Comparison of ENCODE assay signal across 27 mouse cellular contexts in genomic region chr2:11416122-11416521, GRCm38 (mm10).
DNase-seq lines count a peak whose midpoint lies in the region; ATAC-seq and TF ChIP-seq lines count a peak whose summit lies in the region.
"Had no signal": no experiment of that assay in that cellular context is flagged by ENCODE, and none has a peak within 500 bp of the region (broad histone marks: within the 10 kb centered on the region; RNA-seq: fewer than 3 reads in every experiment).

No protein-coding gene starts in this region.

- H3K27ac ChIP-seq in CH12.LX (ENCODE audit: insufficient read depth, low read depth): peak overlapping the region; percentile 39; the same call in 1 of the 2 replicates
- H3K27ac ChIP-seq in intestine, embryonic 15.5 days: no peak overlapping the region
- H3K27ac ChIP-seq in hindbrain, embryonic 16.5 days (ENCODE audit: low read depth, low read length): no peak overlapping the region
- H3K27ac ChIP-seq in midbrain, embryonic 14.5 days (replicated peaks; ENCODE audit: low read depth, low read length): no peak overlapping the region
- H3K27ac ChIP-seq: forebrain, embryonic 12.5 days; hindbrain, postnatal 0 days; limb, embryonic 10.5 days; limb, embryonic 15.5 days; liver, embryonic 13.5 days; midbrain, embryonic 12.5 days; neural tube, embryonic 13.5 days had no signal

- no peak overlapping the region for H3K4me3 ChIP-seq in CH12.LX (replicated peaks in 1 of 3; ENCODE audit: low read depth in 2 of 3, low read length in 2 of 3, poor library complexity in 1 of 3)
- no peak overlapping the region for H3K4me3 ChIP-seq in intestine, embryonic 15.5 days (replicated peaks)
- no peak overlapping the region for H3K4me3 ChIP-seq in hindbrain, embryonic 16.5 days (ENCODE audit: low read length)
- H3K4me3 ChIP-seq in midbrain, embryonic 14.5 days (replicated peaks; ENCODE audit: low read depth, low read length): no peak overlapping the region
- H3K4me3 ChIP-seq: erythroblast, embryonic 14.5 days; forebrain, embryonic 12.5 days; limb, embryonic 10.5 days; limb, embryonic 15.5 days; liver, embryonic 13.5 days; megakaryocyte, embryonic 14.5 days; midbrain, embryonic 12.5 days; neural tube, embryonic 13.5 days had no signal

- peak; percentile 86 for TF ChIP-seq EP300 in CH12.LX (IDR thresholded peaks at IDR 0.05; ENCODE audit: low read length)

- no peaks in the 10 kb centered on the region for H3K9me3 ChIP-seq in CH12.LX (replicated peaks; ENCODE audit: low read length)
- H3K9me3 ChIP-seq in intestine, embryonic 15.5 days: no peaks in the 10 kb centered on the region
- no peaks in the 10 kb centered on the region for H3K9me3 ChIP-seq in hindbrain, embryonic 16.5 days (ENCODE audit: control insufficient read depth, low read length)
- no peaks in the 10 kb centered on the region for H3K9me3 ChIP-seq in midbrain, embryonic 14.5 days (ENCODE audit: control insufficient read depth, low read length)
- H3K9me3 ChIP-seq: forebrain, embryonic 12.5 days; limb, embryonic 10.5 days; limb, embryonic 15.5 days; liver, embryonic 13.5 days; megakaryocyte, embryonic 14.5 days; midbrain, embryonic 12.5 days; neural tube, embryonic 13.5 days had no signal

- peak; percentile 8 for DNase-seq in heart, adult 11 months
- DNase-seq in heart, postnatal 36 days: no peak
- DNase-seq in CH12.LX (ENCODE audit: extremely low read depth): peak; percentile 78
- DNase-seq in testis, postnatal 14 days (ENCODE audit: low spot score): no peak
- no peak for DNase-seq in midbrain, embryonic 14.5 days
- DNase-seq in adrenal gland, postnatal 36 days: no peak
- DNase-seq: cerebellum, adult 11 months; cerebellum, postnatal 10 days; forebrain, postnatal 0 days; heart, postnatal 14 days; kidney, adult 2 months; kidney, postnatal 10 days; liver, embryonic 13.5 days; lung, adult 18-20 months; lung, postnatal 4 days; thymus, postnatal 14 days had no signal

- TF ChIP-seq POLR2A in CH12.LX (IDR thresholded peaks at IDR 0.05; ENCODE audit: low read depth, low read length): no peak

- in situ Hi-C loops in CH12.LX (cut with MboI; ENCODE audit: low pct_ligation_motif_present, low pct_unique_long_range_greater_than_20kb, low sequenced_read_pairs): no loop called here

- dilution Hi-C loops in CH12.LX (cut with MboI; ENCODE audit: extremely low pct_ligation_motif_present, extremely low pct_unique_long_range_greater_than_20kb, low sequenced_read_pairs): no loop called here

- ATAC-seq in intestine, embryonic 15.5 days: peak; percentile 69
- no peak for ATAC-seq in hindbrain, embryonic 16.5 days
- ATAC-seq in midbrain, embryonic 14.5 days (ENCODE audit: low FRiP score, low TSS enrichment): no peak
- ATAC-seq: forebrain, postnatal 0 days; hindbrain, postnatal 0 days; lung, postnatal 0 days had no signal

- WGBS in intestine, embryonic 15.5 days: 74% methylated on average over 11 of the region's 11 CpGs
- WGBS in hindbrain, embryonic 16.5 days: 93% methylated on average over 11 of the region's 11 CpGs
- 88% methylated on average over 11 of the region's 11 CpGs for WGBS in midbrain, embryonic 14.5 days

- no peak; the same call in none of the 2 replicates for TF ChIP-seq RAD21 in CH12.LX (IDR thresholded peaks at IDR 0.05; ENCODE audit: low read depth, low read length)

- no peak for TF ChIP-seq CTCF in CH12.LX (conservative IDR thresholded peaks at IDR 0.05 in 1 of 2, IDR thresholded peaks at IDR 0.05 in 1 of 2; ENCODE audit: low read depth in 2 of 2, low read length in 2 of 2)

- H3K4me1 ChIP-seq in CH12.LX (ENCODE audit: control insufficient read depth in 1 of 2, insufficient read depth in 2 of 2): peaks cover 9 to 26% of the 10 kb centered on the region in 2 experiments
- H3K4me1 ChIP-seq in intestine, embryonic 15.5 days (replicated peaks): no peaks in the 10 kb centered on the region
- no peaks in the 10 kb centered on the region for H3K4me1 ChIP-seq in hindbrain, embryonic 16.5 days (ENCODE audit: control insufficient read depth, insufficient read depth, low read depth, low read length)
- no peaks in the 10 kb centered on the region for H3K4me1 ChIP-seq in midbrain, embryonic 14.5 days (ENCODE audit: control insufficient read depth, insufficient read depth, low read length)
- H3K4me1 ChIP-seq: forebrain, embryonic 12.5 days; limb, embryonic 10.5 days; limb, embryonic 15.5 days; liver, embryonic 13.5 days; midbrain, embryonic 12.5 days; neural tube, embryonic 13.5 days had no signal

- no peaks in the 10 kb centered on the region for H3K36me3 ChIP-seq in CH12.LX (replicated peaks in 1 of 2; ENCODE audit: control insufficient read depth in 1 of 2, insufficient read depth in 1 of 2, low read length in 1 of 2)
- H3K36me3 ChIP-seq in intestine, embryonic 15.5 days: no peaks in the 10 kb centered on the region
- no peaks in the 10 kb centered on the region for H3K36me3 ChIP-seq in hindbrain, embryonic 16.5 days (ENCODE audit: control insufficient read depth, insufficient read depth, low read length)
- no peaks in the 10 kb centered on the region for H3K36me3 ChIP-seq in midbrain, embryonic 14.5 days (ENCODE audit: control insufficient read depth, insufficient read depth, low read length)
- H3K36me3 ChIP-seq: forebrain, embryonic 12.5 days; limb, embryonic 10.5 days; limb, embryonic 15.5 days; liver, embryonic 13.5 days; midbrain, embryonic 12.5 days; neural tube, embryonic 13.5 days had no signal

- H3K27me3 ChIP-seq in CH12.LX (replicated peaks): no peaks in the 10 kb centered on the region
- no peaks in the 10 kb centered on the region for H3K27me3 ChIP-seq in intestine, embryonic 15.5 days (replicated peaks)
- no peaks in the 10 kb centered on the region for H3K27me3 ChIP-seq in hindbrain, embryonic 16.5 days (replicated peaks; ENCODE audit: control insufficient read depth, insufficient read depth, low read length)
- no peaks in the 10 kb centered on the region for H3K27me3 ChIP-seq in midbrain, embryonic 14.5 days (ENCODE audit: control insufficient read depth, insufficient read depth, low read length)
- H3K27me3 ChIP-seq: forebrain, embryonic 12.5 days; limb, embryonic 15.5 days; liver, embryonic 13.5 days; midbrain, embryonic 12.5 days; neural tube, embryonic 13.5 days had no signal

- H3K79me2 ChIP-seq in CH12.LX (replicated peaks; ENCODE audit: control insufficient read depth, extremely low read depth, insufficient read depth, poor library complexity, severe bottlenecking): no peaks in the 10 kb centered on the region

- no peak overlapping the region for H3K9ac ChIP-seq in CH12.LX (ENCODE audit: insufficient read depth, low read depth)
- no peak overlapping the region for H3K9ac ChIP-seq in intestine, embryonic 15.5 days
- no peak overlapping the region for H3K9ac ChIP-seq in hindbrain, embryonic 16.5 days (ENCODE audit: low read depth, low read length)
- no peak overlapping the region for H3K9ac ChIP-seq in midbrain, embryonic 14.5 days (replicated peaks; ENCODE audit: low read length)
- H3K9ac ChIP-seq: forebrain, embryonic 12.5 days; forebrain, postnatal 0 days; limb, embryonic 15.5 days; liver, embryonic 13.5 days; midbrain, embryonic 12.5 days; neural tube, embryonic 13.5 days had no signal

- intact Hi-C loops in heart, postnatal 36 days (cut with DNase I): no loop called here

- H3K4me2 ChIP-seq in CH12.LX (ENCODE audit: insufficient read depth, low read depth, poor library complexity, severe bottlenecking): peak overlapping the region; percentile 3; the same call in 1 of the 2 replicates
- no peak overlapping the region for H3K4me2 ChIP-seq in intestine, embryonic 15.5 days (replicated peaks)
- H3K4me2 ChIP-seq in hindbrain, embryonic 16.5 days (ENCODE audit: low read length): no peak overlapping the region
- H3K4me2 ChIP-seq in midbrain, embryonic 14.5 days (ENCODE audit: low read length): no peak overlapping the region
- H3K4me2 ChIP-seq: forebrain, embryonic 12.5 days; limb, embryonic 15.5 days; liver, embryonic 13.5 days; midbrain, embryonic 12.5 days; neural tube, embryonic 13.5 days had no signal

TF ChIP-seq in CH12.LX, 34 proteins besides CTCF, POLR2A, EP300 and RAD21 (continues in another document):
- peak; percentile 87 for TF ChIP-seq JUN (IDR thresholded peaks at IDR 0.05; ENCODE audit: insufficient read depth, low read depth, low read length)
- no peak for TF ChIP-seq ZMIZ1 (IDR thresholded peaks at IDR 0.05; ENCODE audit: low read depth, low read length)
- no peak for TF ChIP-seq POLR2AphosphoS2 (IDR thresholded peaks at IDR 0.05; ENCODE audit: low read depth, low read length)
- peak; percentile 92 for TF ChIP-seq ETS1 (conservative IDR thresholded peaks at IDR 0.05; ENCODE audit: low read depth, low read length)
- no peak for TF ChIP-seq USF1 (IDR thresholded peaks at IDR 0.05; ENCODE audit: low read depth, low read length)
- peak; percentile 82 for TF ChIP-seq MAX (IDR thresholded peaks at IDR 0.05; ENCODE audit: low read length)
- peak; percentile 24; the same call in 1 of the 2 replicates for TF ChIP-seq ELF1 (IDR thresholded peaks at IDR 0.05; ENCODE audit: low read depth, low read length)
- TF ChIP-seq TBP (conservative IDR thresholded peaks at IDR 0.05; ENCODE audit: low read depth, low read length): no peak
- peak; percentile 81 for TF ChIP-seq IRF4 (IDR thresholded peaks at IDR 0.05; ENCODE audit: low read depth, low read length)
- TF ChIP-seq UBTF (IDR thresholded peaks at IDR 0.05; ENCODE audit: low read depth, low read length): no peak
- TF ChIP-seq TCF12 (IDR thresholded peaks at IDR 0.05; ENCODE audit: low read depth, low read length): peak; percentile 89
- no peak for TF ChIP-seq E2F4 (IDR thresholded peaks at IDR 0.05; ENCODE audit: insufficient replicate concordance, low read depth, low read length)
- TF ChIP-seq MYC (IDR thresholded peaks at IDR 0.05; ENCODE audit: low read depth, low read length): peak; percentile 73; the same call in 1 of the 2 replicates
- TF ChIP-seq HCFC1 (IDR thresholded peaks at IDR 0.05; ENCODE audit: low read depth, low read length): no peak
- no peak for TF ChIP-seq ZC3H11A (IDR thresholded peaks at IDR 0.05; ENCODE audit: low read depth, low read length)
- TF ChIP-seq BHLHE40 (IDR thresholded peaks at IDR 0.05; ENCODE audit: low read depth, low read length): peak; percentile 99
- TF ChIP-seq SMC3 (IDR thresholded peaks at IDR 0.05; ENCODE audit: low read depth, low read length): peak; percentile 27; the same call in 1 of the 2 replicates
- TF ChIP-seq ZNF384 (IDR thresholded peaks at IDR 0.05; ENCODE audit: low read depth, low read length): no peak
- 0 out of 2 replicates have a peak, but pooled peaks have one; percentile 50 for TF ChIP-seq MAZ (IDR thresholded peaks at IDR 0.05; ENCODE audit: low read depth, low read length)
- TF ChIP-seq SIN3A (IDR thresholded peaks at IDR 0.05; ENCODE audit: low read length): peak; percentile 45; the same call in 1 of the 2 replicates
- peak; percentile 78; the same call in 1 of the 2 replicates for TF ChIP-seq RCOR1 (conservative IDR thresholded peaks at IDR 0.05; ENCODE audit: low read depth, low read length)
- TF ChIP-seq NELFE (IDR thresholded peaks at IDR 0.05; ENCODE audit: low read depth, low read length): no peak
- 0 out of 2 replicates have a peak, but pooled peaks have one; percentile 59 for TF ChIP-seq MAFK (IDR thresholded peaks at IDR 0.05; ENCODE audit: insufficient replicate concordance, low read length)

Comparison
In these comparisons a context has a peak if more than half of its experiments do, and no peak if none do; other contexts are left out.
1. DNase-seq: peak in heart, adult 11 months (single experiment) and CH12.LX (single experiment); none in heart, postnatal 36 days (0 of 2), testis, postnatal 14 days (single experiment), midbrain, embryonic 14.5 days (single experiment) and adrenal gland, postnatal 36 days (0 of 2).